Mouse (Mus musculus) cerebellum, adult 11 months (tissue): ENCODE results near the gene Sbno2.

Source experiments
- DNase-seq: peaks from one replicate; pipeline ENCODE4 v3.0.0; 2022

Sbno2 gene

GRCm38 (mm10) chr10:80105460-80105859, at the start of gene Sbno2:
Gene Sbno2 (minus strand): TSS chr10:80105571.
- DNase-seq: no peak

- no peak for DNase-seq
These were observed 49.0 kb upstream of the Sbno2 start for GRCm38 (mm10) chr10:80154384-80154783.

GRCm38 (mm10) chr10:80153713-80154112, 48.3 kb upstream of the Sbno2 start:
- DNase-seq: no peak

- no peak for DNase-seq
These were observed 47.5 kb upstream of the Sbno2 start for GRCm38 (mm10) chr10:80152873-80153260.

GRCm38 (mm10) chr10:80152071-80152872, 46.9 kb upstream of the Sbno2 start:
- DNase-seq: no peak

GRCm38 (mm10) chr10:80151211-80152034, 46.1 kb upstream of the Sbno2 start:
- no peak for DNase-seq

- DNase-seq: peak; percentile 75
These were observed 45.1 kb upstream of the Sbno2 start for GRCm38 (mm10) chr10:80150226-80151210.

GRCm38 (mm10) chr10:80149291-80150225, 44.2 kb upstream of the Sbno2 start:
- DNase-seq: peak; percentile 95

GRCm38 (mm10) chr10:80148610-80149290, 43.4 kb upstream of the Sbno2 start:
- peak; percentile 94 for DNase-seq

- peak; percentile 77 for DNase-seq
These were observed 42.6 kb upstream of the Sbno2 start, which contains the start of gene Midn for GRCm38 (mm10) chr10:80147719-80148601. Gene Midn (plus strand): TSS chr10:80148272.

- DNase-seq: no peak
These were observed 41.9 kb upstream of the Sbno2 start for GRCm38 (mm10) chr10:80147146-80147718.

- DNase-seq: no peak
These were observed 41.2 kb upstream of the Sbno2 start for GRCm38 (mm10) chr10:80146568-80147011.

- DNase-seq: no peak
These were observed 40.5 kb upstream of the Sbno2 start for GRCm38 (mm10) chr10:80145896-80146295.

GRCm38 (mm10) chr10:80144864-80145838, 39.8 kb upstream of the Sbno2 start:
- peak; percentile 81 for DNase-seq

GRCm38 (mm10) chr10:80144159-80144558, 38.8 kb upstream of the Sbno2 start:
- no peak for DNase-seq

GRCm38 (mm10) chr10:80143664-80144063, 38.3 kb upstream of the Sbno2 start:
- no peak for DNase-seq

GRCm38 (mm10) chr10:80142530-80142925, 37.2 kb upstream of the Sbno2 start:
- DNase-seq: no peak
